Mouse (Mus musculus) thymus, adult 2 months (tissue): ENCODE data around the gene Tnfsf15. TPM values are rescaled to one million over a fixed set of nuclear protein-coding genes. Genes with fewer than 3 reads are reported as not detected.
A peak's percentile ranks its signal among the peaks of the same experiment; 100 is the strongest.

Experiments used
- DNase-seq: peaks from one replicate; pipeline ENCODE4 v3.0.0; 2021
- H3K27ac ChIP-seq: fragments of 200-500 bp; 2 replicates; pipeline ENCODE4 v1.5.1; 2012; ENCODE audit warnings: low read length, control low read depth; ENCODE audit not compliant: control insufficient read depth, insufficient read depth
- H3K27me3 ChIP-seq: fragments of 200-500 bp; 2 replicates; pipeline ENCODE4 v1.6.1; 2012; ENCODE audit warnings: mild to moderate bottlenecking, low read length, moderate library complexity, mixed read lengths; ENCODE audit not compliant: control insufficient read depth, insufficient read depth
- H3K36me3 ChIP-seq: fragments of 200-500 bp; 2 replicates; pipeline ENCODE4 v1.6.1; 2012; ENCODE audit warnings: mild to moderate bottlenecking, low read length, moderate library complexity; ENCODE audit not compliant: control insufficient read depth, insufficient read depth
- H3K4me1 ChIP-seq: fragments of 200-500 bp; replicated peaks from 2 replicates; pipeline ENCODE4 v1.6.1; 2012; ENCODE audit warnings: low read length; ENCODE audit not compliant: control insufficient read depth, insufficient read depth
- H3K4me3 ChIP-seq: fragments of 200-500 bp; 2 replicates; pipeline ENCODE4 v1.5.1; 2012; ENCODE audit warnings: mild to moderate bottlenecking, low read length, control low read depth, moderate library complexity; ENCODE audit not compliant: control insufficient read depth, insufficient read depth
- CTCF ChIP-seq: fragments of 200-500 bp; IDR thresholded peaks from 2 replicates; pipeline ENCODE4 v1.5.1; 2012; ENCODE audit warnings: mild to moderate bottlenecking, control low read depth, low read length, moderate library complexity, borderline replicate concordance; ENCODE audit not compliant: control insufficient read depth, poor library complexity, insufficient read depth; ENCODE audit errors: extremely low read depth
- POLR2A ChIP-seq: fragments of 200-500 bp; IDR thresholded peaks from 2 replicates; pipeline ENCODE4 v1.6.1; 2012; ENCODE audit warnings: mild to moderate bottlenecking, low read length, control low read depth, moderate library complexity; ENCODE audit not compliant: control insufficient read depth, poor library complexity, insufficient read depth; ENCODE audit errors: extremely low read depth
- whole genome bisulfite sequencing: fragments of 180-500 bp; shearing (Covaris S2); methylation state at CpG from one replicate; pipeline ENCODE4 v1.1.7; 2018; 5-methylcytosine and 5-hydroxymethylcytosine counted together
- polyA plus RNA-seq: library from polyadenylated mRNA; depleted of rRNA; stranded (reverse); fragments of >200 nt; gene quantifications from 2 replicates; pipeline ENCODE4 v1.2.3, GENCODE M21; 2012

The Tnfsf15 gene
- polyA plus RNA-seq, 1 experiment, result 0.27 TPM

- Histone ChIP-seq H3K4me1 (no peaks in the 10 kb centered on the region), H3K27me3 (no peaks in the 10 kb centered on the region), H3K4me3 (no peak overlapping the region), H3K27ac (no peak overlapping the region), H3K36me3 (no peaks in the 10 kb centered on the region)
- no peak for DNase-seq
- TF ChIP-seq CTCF, result no peak
Observed at GRCm38 (mm10) chr4:63692351-63692750, 52.6 kb downstream of the Tnfsf15 start.

- WGBS, result 95% methylated on average over 8 of the region's 8 CpGs
- Histone ChIP-seq H3K27ac (no peak overlapping the region), H3K36me3 (no peaks in the 10 kb centered on the region), H3K4me3 (no peak overlapping the region), H3K27me3 (no peaks in the 10 kb centered on the region), H3K4me1 (no peaks in the 10 kb centered on the region)
- no peak for DNase-seq
- TF ChIP-seq CTCF, result no peak
Observed at GRCm38 (mm10) chr4:63687429-63687828, 57.5 kb downstream of the Tnfsf15 start.

GRCm38 (mm10) chr4:63686157-63686556 is 58.8 kb downstream of the Tnfsf15 start:
- Histone ChIP-seq H3K27me3 (no peaks in the 10 kb centered on the region), H3K4me1 (no peaks in the 10 kb centered on the region), H3K4me3 (no peak overlapping the region), H3K27ac (no peak overlapping the region), H3K36me3 (no peaks in the 10 kb centered on the region)
- TF ChIP-seq CTCF (no peak), POLR2A (no peak)
- peak; percentile 29 for DNase-seq

GRCm38 (mm10) chr4:63685253-63685525 is 59.7 kb downstream of the Tnfsf15 start:
- H3K27ac ChIP-seq, result no peak overlapping the region
- 90% methylated on average over 4 of the region's 4 CpGs for WGBS

DNA sequence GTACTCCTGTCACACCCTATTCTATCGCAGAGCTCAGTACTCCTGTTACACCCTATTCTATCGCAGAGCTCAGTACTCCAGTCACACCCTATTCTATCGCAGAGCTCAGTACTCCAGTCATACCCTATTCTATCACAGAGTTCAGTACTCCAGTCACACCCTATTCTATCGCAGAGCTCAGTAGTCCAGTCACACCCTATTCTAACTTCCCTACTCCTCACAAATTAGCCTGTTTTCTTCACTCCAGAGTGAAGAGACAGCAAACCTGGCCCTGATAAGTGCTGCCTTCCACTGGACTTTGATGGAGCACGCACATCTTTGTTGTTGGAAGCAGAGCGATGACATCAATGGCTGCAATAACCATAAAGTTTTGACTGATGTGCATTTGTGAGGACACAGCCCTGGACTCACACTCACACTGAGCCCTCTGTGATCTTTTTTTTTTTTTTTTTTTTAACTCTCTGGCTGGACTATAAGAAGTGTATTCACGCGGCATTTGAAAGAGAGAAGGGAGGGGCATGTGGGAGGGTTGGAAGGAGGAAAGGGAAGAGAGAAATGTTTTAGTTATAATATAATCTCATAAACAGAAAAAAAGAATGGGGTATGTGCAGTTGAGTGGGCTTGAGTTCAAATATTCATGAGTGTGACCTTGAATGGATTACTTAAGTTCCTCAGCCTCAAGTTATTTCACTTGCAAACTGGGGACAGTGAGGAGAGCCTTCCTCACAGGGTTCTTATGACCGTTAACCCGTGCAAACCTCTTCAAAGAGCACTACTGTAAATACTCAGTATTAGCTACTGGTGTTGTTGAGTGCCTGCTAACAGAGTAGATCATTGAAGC is 60.3 kb downstream of the Tnfsf15 start:
- Histone ChIP-seq H3K36me3 (no peaks in the 10 kb centered on the region), H3K27me3 (no peaks in the 10 kb centered on the region), H3K4me1 (no peaks in the 10 kb centered on the region), H3K4me3 (no peak overlapping the region), H3K27ac (no peak overlapping the region)
- no peak for DNase-seq
- WGBS, result 92% methylated on average over 10 of the region's 10 CpGs
- TF ChIP-seq POLR2A (no peak), CTCF (no peak)

More at GRCm38 (mm10) chr4:63685253-63685525, 59.7 kb downstream of the Tnfsf15 start:
- H3K4me3 ChIP-seq, result no peak overlapping the region
- H3K27me3 ChIP-seq, result no peaks in the 10 kb centered on the region
- DNase-seq, result no peak
- TF ChIP-seq POLR2A, result no peak
- no peak for TF ChIP-seq CTCF
- H3K36me3 ChIP-seq, result no peaks in the 10 kb centered on the region
- no peaks in the 10 kb centered on the region for H3K4me1 ChIP-seq

DNA sequence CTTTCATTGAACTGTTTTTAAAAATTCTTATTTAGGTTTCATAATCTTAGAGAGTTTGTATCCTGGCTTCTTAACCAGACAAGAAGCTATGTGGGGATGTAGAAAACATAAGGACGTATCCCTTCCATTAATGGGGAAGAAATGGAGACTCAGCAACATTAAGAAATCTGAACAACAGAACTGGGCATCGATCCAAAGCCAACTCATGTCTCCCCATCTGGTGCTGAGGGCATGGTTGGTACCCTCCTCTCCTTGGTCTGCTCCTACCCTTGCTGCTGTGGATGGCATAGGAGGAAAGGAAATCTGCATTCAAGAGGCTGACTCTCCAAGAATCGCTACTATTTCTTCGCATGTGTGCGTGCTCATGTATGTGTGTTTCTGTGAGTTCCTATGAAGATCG is 61.2 kb downstream of the Tnfsf15 start:
- no peak for DNase-seq
- no peak overlapping the region for H3K27ac ChIP-seq
- no peaks in the 10 kb centered on the region for H3K27me3 ChIP-seq
- H3K4me1 ChIP-seq, result no peaks in the 10 kb centered on the region
- H3K36me3 ChIP-seq, result no peaks in the 10 kb centered on the region
- WGBS, result 95% methylated on average over 6 of the region's 6 CpGs
- no peak for TF ChIP-seq POLR2A
- TF ChIP-seq CTCF, result no peak
- no peak overlapping the region for H3K4me3 ChIP-seq

GRCm38 (mm10) chr4:63683056-63683455 is 61.9 kb downstream of the Tnfsf15 start:
- Histone ChIP-seq H3K27ac (no peak overlapping the region), H3K4me3 (no peak overlapping the region), H3K27me3 (no peaks in the 10 kb centered on the region), H3K36me3 (no peaks in the 10 kb centered on the region), H3K4me1 (no peaks in the 10 kb centered on the region)
- TF ChIP-seq POLR2A (no peak), CTCF (no peak)
- DNase-seq, result no peak
- WGBS, result 82% methylated on average over 11 of the region's 11 CpGs
